Mouse (Mus musculus) right cerebral cortex, postnatal 25 days (tissue): Measurements from ENCODE around the gene Calhm6.

Experiments used
- DNase-seq: peaks from one replicate; pipeline ENCODE4 v3.0.0; 2022

Calhm6 gene

DNA sequence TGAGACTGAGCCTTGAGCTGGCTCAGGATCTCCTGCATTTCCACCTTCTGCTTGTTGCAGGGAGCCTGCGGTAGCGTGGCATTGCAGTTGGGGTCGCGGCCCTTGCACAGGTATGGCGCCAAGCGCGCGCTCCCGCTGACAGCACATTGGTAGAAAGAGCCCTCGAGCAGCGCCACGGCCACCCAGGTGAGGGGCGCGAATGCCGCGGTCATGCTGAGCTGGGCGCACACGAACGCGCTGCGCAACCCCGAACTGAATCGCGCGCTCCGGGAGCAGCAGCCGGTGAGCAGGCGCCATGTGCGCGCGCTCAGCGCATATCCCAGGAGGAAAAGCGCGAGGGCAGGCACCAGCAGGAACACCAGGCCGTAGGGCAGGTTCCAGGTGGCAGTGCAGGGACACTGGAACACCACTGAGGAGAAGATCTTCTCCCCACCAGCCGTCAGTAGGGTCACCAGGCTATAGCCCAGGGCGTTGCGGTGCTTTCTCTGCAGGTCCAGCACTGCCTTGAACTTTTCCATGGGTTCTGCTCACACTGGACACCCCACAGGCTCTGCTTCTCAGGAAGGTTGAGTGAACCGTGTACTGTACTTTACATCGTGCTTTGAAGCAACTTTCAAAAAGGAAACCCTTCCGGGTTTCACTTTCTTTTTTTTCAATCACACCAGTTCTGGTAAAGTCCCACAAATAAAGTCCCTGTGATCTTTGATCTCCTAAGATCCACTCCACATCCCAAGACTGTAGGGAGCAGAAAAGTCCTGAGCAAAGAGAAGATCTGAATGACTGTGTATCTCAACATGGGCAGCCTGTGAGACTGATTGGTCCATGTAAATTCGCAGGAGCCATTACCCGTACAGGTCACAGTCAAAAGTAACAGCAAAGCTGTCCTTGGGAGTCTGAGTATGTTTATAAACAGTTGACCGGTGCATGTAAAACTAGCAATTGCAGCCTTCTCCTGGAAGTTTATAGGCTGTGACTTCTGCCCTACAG, at the start of gene Calhm6:
Calhm6 (minus strand) TSS at position 593 of the 987 bp plus-strand sequence.
- DNase-seq = peak; percentile 54

DNA sequence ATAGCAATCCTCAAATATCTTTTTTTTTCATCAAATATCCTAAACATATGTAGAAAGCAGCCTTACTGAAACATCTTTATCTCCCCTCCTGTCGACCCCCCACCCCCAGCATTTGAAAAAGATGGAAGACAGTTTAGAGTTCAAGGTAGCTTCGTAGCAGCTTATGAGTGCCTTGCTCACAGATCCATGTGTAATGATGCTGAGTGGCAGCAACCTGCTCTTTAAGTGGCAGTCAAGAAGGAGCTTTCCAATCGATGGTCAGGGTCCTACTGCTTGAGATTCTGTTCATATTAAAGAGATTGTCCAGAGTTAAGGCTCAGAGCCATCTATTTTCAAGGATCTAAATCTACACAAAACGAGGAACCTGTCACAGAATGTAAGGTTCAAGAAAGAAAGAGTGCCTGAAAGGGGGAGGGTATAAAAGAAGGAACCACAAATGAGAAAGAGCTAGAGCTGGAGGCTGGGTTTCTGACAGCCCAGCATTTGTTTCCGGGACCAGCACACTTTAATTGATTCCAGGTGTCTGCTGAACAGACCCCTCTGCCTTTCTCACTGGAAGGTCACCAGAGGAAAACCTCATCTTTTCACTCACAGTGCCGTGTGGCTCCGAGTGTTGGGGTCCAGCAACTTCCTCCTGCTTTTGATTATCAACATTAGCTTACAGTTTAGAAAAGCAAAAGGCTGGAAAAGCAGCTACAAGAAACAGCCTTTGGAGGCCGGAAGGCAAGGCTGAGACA, 48.3 kb upstream of the Calhm6 start:
- no peak for DNase-seq

DNA sequence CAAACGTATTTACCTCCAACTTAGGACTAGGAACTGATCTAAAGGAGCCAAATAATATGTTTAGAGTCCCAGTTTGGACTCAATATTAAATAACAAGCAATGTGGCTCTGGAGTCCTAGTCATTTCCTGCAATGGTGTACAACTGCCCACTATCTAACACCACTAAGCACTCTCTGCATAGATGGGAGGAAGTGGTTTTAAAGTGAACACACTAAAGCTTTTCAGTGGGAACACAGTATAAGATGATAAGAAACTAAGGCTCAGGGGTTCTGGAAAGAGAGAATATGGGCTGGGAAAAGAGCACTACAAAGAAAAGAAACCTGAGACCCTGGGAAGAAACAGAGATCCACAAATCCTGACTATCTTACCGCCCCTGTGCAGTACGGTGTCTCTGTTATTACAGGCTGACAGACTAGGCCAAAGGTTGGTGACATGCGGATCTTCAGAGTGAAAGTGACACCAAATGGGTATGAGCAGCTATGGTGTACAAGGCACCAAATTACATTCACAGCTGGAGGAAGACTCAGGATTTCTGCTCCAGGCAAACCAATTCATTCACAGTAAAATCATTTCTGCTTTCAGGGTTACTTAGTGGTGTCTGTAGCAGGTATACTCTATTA, 45.0 kb upstream of the Calhm6 start:
- no peak for DNase-seq

DNA sequence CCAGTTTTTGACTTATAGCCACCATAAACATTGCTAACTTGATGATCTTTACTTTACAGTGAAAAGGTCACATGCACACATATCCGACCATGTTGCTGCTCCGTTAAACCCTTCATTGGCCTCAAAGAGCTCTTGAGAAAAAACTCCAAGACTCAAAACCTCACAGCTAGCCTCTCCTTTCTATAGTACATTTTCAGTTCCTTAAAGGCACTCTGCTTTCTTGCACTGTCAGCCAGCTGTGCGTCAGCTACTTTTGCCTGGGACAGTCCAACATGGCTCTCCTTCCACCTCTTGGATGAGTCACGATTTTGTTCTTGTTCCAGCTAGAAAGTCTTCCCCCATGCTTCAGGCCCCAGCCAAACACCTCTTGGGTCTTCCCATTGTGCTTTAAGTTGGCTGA, 43.9 kb upstream of the Calhm6 start:
- DNase-seq = no peak

DNA sequence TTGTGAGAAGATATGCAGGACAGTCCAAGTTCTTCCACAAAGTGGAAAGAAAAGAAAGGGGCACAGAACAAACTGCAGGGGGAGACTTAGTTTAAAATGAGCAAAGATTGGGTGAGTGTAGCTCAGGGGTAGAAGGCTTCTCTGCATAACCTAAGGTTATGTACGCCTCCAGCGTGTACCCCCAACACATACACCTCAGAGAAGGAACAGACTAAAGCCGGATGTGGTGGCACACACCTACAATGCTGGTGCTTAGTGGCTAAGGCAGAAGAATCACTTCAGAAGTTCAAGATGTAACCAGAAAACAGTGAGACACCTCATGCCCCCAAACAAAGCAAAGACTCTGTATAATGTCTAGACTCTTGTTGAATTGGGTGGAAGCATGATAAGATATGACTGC, 43.4 kb upstream of the Calhm6 start:
- no peak for DNase-seq

DNA sequence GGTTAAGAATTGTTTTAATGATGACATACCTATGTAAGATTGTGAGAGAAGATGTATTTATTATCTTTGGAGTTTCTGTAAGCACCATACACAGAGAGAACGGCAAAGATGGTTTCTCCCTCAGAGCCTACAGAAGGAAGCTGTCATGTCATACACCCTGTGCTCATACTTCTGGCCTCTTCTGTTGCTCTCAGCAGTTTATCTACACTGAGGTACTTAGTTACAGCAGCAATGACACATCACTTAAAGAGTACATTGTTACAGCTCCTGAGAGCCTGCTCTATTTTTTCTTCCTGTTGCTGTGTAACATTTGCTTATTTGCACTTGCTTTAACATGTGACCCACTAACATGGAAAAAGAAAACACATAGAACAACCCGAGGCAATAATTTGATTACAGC, 39.2 kb upstream of the Calhm6 start:
- no peak for DNase-seq

DNA sequence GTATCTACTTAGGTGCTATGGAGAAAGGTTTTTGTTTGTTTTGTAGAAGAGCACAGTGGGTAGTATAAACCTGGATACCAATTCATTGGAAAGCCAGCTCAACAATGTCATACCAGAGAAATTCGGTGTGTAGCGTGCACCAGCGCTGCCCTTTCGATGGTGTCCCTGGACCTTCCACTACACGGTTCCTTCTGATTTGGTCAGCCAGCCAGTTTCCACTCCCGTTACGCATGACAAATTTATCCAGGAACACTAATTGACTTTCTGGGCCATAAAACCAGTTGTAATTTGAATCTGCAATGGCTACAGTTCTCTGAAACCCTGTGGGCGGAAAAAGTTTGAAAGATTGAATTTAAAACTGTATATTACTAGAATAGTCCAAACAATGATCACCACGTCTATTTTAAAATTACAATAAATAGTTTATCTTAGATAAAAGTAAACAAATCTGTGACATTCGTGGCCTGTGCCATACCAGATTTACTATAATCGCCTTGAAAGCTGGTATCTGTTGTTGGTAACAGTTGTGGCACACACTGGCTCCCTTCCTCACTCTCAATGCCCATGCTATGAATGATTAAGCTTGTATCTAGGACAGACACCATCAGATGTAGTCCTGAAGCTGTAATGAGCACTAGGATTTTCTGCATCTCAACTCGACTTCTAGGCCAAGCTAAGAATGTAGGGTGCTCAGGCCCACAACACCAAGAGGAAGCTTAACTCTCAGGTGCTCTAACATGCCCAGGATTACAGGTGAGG, 28.2 kb upstream of the Calhm6 start:
- no peak for DNase-seq

DNA sequence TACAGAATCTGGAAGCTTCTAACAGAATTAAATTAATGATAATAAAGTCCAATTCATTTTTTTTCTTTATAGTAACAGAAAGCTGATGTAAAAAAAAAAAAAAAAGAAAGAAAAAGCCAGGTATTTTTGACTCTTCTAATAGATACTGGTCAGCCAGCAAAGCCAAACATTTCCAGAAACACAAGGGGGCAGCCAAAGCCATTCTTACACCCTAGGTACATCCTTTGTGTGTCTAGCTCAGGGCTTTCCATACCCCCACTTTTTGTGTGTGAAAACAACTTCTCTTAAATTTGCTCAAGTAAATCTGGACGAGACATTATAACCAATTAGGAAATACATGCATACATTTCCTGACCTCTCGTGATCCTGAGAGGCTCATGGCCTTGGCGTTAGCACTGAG, 24.0 kb upstream of the Calhm6 start:
- DNase-seq = no peak

DNA sequence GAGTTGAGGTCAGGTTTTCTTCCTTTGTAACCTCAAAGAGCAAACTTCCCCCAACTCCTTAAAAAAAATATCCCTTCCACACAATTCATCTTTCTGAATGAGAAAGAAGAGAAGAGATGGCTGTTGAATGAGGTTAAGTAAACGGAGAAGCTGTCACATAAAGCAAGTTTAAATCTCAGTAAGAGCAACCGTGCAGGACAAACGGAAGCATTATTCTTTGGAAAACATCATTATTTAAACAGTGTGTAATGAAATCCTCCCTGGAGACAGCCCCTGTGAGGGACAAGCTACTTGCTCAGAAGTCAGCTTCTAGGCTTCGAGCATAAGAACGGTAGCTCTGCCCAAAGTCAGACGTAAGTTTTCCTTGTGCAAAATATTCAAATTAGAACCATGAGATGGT, 22.7 kb upstream of the Calhm6 start:
- DNase-seq = no peak

DNA sequence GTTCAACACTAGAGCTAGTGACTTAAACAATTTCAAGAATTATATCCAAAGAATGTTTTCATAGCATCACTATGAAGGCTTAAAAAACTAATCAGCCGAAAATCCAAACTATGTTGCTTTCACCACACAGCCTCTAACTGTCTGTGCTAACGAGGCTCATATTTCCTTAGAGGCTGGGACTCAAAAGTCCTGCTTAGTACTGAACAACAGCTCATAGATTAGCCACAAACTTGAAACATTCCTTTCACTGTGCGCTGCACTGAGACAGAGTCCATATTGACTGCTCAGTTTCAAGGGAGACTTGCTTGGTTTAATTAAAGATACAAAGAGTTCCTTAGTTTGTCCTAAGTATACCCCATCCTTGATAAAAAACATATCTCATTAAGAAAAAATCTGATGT, 22.0 kb upstream of the Calhm6 start:
- DNase-seq = no peak

DNA sequence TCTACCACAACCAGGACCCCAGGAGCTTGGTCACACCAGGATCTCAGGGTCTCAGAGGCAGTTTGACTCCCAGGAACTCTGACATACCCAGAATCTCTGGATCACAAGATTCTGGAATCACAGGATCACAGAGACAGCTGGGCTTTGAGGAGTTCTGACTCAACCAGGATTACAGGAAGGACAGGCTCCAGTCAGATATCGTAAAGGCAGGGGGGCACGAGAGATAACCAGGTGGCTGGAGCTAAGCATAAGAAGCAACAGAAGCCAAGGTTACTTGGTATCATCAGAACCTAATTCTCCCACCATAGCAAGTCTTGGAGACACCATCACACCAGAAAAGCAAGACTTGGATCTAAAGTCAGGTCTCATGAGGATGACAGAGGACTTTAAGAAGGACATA, 13.9 kb upstream of the Calhm6 start:
- DNase-seq = no peak

DNA sequence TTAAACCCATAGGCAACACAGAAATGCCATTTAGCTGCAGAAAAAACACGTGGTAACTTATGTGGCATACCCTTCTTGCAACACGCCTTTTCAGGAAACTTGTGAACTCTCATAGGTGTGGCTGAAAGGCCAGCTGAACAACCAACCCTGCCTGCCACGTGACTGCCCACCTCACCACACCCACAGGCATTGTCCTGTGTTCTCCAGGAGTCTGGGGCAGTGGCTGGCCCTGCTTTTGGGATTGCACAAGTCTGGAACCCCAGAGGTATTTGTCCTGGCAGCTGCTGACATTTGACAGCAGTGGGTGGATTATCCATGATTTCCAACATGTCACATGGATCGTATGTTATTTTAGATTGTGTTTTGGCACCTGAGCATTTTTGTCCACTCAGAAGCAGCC, 12.0 kb upstream of the Calhm6 start:
- DNase-seq = no peak

DNA sequence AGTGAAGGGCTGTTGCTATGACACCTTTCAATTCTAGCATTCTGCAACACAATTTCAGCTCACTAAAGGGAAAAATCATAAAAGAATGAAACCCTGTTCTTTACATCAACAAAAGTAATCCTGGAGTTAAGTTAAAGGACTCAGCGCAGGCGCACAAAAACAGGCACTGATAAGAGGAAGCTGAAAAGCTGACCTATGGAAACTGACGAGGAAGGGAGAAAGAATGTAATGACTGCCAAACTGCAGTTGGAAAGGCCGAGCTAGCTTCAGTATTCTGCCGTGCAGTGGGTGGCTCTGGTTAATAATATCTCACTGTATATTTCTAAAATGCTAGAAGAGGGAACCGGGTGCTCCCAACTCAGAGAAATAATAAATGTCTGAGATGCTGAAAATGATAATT, 10.2 kb upstream of the Calhm6 start:
- no peak for DNase-seq

DNA sequence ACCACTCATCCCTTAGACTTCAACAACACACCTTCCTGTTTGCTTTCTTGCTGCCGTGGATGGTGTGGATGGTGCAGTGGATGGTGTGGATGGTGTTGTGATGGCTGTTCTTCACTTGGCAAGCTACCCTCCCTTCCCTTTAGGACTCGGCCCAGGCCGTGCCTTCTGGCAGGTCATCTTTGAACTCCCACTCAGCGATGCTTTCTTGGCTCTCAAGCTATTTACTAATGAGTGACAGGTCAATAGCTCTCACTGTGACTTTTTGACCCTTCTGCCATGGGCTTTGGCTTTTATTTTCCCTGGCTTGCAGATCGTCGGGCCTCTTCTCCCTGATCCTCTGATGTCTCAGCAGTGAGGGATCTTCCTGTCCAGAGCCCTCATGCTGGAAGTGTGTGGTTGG, 8.6 kb upstream of the Calhm6 start:
- DNase-seq = no peak

DNA sequence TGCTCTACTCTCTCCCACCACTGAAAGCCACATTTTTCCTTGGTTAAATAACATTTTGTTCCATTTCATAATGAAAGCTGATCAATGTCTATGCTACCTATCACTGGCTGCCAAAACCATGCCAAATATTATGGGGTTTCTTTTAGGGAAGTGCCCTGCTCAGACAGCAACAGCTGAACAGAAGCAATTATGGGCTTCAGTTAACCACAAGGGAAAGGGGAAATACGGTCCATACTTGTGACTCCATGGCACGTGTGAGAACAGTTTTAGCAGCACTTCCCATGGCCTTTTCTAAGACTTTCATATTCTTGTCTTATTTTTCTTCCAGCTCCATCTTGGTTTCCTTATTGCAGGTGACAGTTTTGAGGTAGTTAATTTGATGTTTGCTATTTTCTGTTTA, 3.6 kb upstream of the Calhm6 start:
- DNase-seq = no peak

DNA sequence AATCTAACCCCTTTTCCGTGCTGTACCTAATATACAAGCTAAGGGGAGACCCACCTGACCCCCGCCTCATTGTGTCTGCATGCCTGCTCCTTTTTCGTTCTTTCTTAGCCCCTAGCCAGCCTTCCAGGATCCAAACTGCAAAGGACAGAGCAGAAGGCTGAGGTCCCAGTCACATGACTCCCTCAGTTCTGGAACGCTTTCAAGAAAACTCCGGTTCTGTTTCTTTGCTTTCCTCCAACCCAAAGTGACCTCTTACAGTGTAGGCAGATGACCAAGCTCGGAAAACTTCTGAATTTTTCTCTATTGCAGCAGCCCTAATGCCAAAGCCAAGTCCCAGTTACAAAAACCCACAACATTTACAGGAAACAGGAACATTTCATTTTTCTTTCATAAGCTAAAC, 607 bp upstream of the Calhm6 start:
- no peak for DNase-seq

DNA sequence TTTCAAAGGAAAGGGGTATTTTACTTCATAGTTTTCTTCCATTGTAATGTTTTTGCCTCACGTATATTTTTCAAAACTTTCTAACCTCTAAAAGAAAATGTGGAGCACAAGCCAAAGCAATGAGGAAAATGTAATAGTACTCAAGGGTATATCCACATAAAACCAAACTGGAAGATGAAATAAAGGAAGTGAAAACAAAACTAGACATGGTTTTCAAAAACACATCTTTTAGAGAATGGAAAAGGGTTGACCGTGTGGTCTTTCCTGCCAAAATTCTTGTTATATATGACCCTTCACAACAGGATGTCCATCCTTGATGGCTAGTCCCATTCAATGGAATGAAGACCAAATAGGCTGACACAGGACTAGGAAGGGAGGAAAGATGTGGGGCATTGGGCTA, 9.4 kb downstream of the Calhm6 start:
- DNase-seq = no peak

DNA sequence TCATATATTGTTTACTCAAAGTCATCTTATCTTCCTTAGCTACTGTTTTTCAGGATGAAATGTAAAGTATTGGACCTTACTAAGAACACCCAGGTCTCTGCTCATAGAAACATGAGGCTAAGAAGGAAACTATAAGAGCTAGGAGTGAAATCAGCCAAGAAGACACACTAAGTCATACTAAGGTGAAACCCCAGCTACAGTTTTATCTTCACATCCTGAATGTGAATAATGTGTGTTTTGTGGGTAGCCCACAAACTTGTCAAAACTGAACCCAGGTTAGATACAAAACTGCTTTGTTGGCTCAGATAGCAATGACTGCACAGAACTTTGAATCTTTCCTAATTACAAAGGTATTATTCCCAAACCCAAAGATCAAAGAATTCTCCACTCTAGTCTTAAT, 10.0 kb downstream of the Calhm6 start:
- no peak for DNase-seq

DNA sequence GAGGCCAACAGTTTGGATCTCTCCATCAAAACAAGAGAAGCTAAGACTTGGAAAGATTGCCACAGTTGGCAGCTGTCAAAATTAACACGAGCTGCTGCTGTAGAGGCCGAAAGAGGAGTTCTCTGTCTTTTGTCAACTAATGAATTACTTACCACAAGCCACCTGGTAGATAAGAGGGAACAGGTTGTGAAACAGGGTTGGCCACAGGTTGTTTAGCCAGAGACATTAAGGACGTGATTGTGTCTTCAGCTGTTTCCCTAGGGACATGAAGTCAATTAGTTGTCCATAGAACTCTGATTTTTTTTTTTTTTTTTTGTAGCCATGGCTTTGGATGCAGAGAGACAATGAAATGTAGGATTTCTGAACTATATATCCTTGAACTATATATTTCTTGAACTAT, 10.7 kb downstream of the Calhm6 start:
- DNase-seq = no peak

DNA sequence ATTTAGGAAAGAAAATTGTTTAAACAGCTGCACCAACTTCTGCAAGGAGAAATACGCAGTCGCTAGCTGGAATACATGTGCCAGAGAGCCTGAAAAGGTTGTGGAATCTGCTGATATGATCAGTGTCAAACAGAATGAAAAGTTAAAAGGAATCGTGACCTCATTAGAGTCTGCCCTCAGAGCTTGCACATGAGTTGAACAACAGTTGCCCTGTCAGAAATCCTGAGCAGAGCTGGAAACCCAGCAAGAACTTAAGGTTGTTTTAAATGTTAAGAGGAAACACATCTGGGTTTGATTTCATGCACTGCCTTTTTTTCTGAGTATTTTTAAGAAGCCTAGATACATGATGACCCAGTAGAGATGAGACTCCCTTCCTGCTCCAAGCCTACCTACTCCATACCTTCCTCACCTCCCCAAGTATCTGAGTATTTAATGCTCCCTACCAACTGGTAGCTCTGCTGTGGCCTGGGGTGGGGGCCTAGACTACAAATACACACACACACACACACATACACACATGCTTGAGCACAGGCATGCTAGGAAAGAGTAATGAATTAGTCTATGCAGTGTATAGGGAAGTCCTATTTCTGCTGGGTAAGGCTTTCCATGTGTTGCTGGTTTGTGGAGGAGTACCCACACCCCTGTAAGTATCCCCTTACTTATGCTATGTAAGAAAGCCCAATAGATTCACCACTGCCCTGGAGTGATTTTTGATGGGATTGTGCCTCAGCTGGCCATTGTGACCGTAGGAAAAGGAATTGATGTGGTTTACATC, 15.6 kb downstream of the Calhm6 start:
- no peak for DNase-seq

DNA sequence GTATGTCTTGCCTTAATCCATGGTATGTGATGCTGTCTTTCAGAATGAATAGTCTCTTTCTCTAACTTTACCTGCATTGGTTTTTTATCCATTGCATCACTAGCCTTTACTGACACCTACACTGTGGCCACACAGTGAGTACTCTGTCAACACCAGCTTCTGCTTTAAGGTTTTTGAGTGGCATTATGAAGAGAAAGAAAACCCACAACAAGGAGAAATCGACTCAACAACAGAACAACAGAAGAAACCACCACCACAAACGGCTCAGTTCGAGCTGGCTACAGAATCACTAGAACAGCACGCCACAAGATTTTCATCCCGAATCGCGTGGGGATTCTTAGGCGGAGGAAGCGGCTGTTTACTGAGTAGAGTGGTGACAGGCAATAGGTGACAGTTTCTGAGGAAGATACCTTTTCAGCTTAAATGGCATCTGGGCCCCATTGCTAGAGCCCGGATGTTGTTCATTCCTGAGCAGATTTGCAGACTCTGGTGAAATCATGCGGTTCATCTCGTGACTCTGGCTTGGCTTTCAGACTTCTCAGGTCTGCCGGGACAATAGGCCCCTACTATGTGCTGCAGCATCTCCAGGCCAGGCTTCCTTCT, 16.8 kb downstream of the Calhm6 start:
- DNase-seq = no peak

DNA sequence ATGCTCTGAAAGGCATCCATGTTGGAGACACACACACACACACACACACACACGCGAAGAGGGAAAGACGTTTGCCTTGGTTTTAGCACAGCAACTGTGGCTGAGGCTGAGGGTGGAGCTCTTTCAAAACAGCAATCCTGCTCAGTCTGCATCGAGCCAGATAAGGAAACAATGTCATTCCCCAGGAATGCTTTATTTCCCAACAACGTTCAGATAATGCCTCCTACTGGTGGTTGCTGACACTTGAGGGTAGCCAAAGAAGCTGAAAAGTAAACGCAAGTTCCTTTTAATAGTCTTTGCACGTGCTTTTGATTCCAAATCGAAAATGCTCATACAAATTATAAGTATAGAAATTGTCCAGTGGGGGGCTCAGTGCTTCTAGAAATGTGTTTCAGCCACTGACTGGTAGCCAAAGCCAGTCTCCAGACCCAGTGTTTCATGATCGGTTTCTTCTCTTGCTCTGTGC, 31.3 kb downstream of the Calhm6 start, which contains the start of gene Calhm5:
Calhm5 (minus strand) TSS at position 102 of the 466 bp plus-strand sequence.
- DNase-seq = peak; percentile 37
